Mouse (Mus musculus) lung, embryonic 16.5 days (tissue): ENCODE measurements around the gene Mad1l1. TPM values are rescaled to one million over a fixed set of nuclear protein-coding genes. Genes with fewer than 3 reads are reported as not detected.

Source experiments
- ATAC-seq: fragments of 200-750 bp; cut with Nextera tagmentation; 2 replicates; pipeline ENCODE4 v1.8.0; 2017; ENCODE audit warnings: low read depth, mild to moderate bottlenecking, moderate library complexity
- H3K27ac ChIP-seq: fragments of 300-500 bp; sonication (generic); 2 replicates; pipeline ENCODE4 v1.5.1; 2014; ENCODE audit warnings: mild to moderate bottlenecking, control low read depth, low read length
- H3K27me3 ChIP-seq: fragments of 300-500 bp; sonication (generic); 2 replicates; pipeline ENCODE4 v1.6.1; 2014; ENCODE audit warnings: low read depth, low read length, mixed read lengths; ENCODE audit not compliant: control insufficient read depth, insufficient read depth
- H3K36me3 ChIP-seq: fragments of 300-500 bp; sonication (generic); 2 replicates; pipeline ENCODE4 v1.6.1; 2014; ENCODE audit warnings: low read length; ENCODE audit not compliant: control insufficient read depth, insufficient read depth
- H3K4me1 ChIP-seq: fragments of 300-500 bp; sonication (generic); replicated peaks from 2 replicates; pipeline ENCODE4 v1.6.1; 2014; ENCODE audit warnings: low read length, mixed read lengths; ENCODE audit not compliant: control insufficient read depth, insufficient read depth
- H3K4me2 ChIP-seq: fragments of 300-500 bp; sonication (generic); 2 replicates; pipeline ENCODE4 v1.6.1; 2014; ENCODE audit warnings: low read depth, low read length, control low read depth
- H3K4me3 ChIP-seq: fragments of 300-500 bp; sonication (generic); 2 replicates; pipeline ENCODE4 v1.5.1; 2014; ENCODE audit warnings: mild to moderate bottlenecking, low read length, control low read depth
- H3K9ac ChIP-seq: fragments of 300-500 bp; sonication (generic); 2 replicates; pipeline ENCODE4 v1.6.1; 2014; ENCODE audit warnings: low read length, control low read depth
- H3K9me3 ChIP-seq: fragments of 300-500 bp; sonication (generic); 2 replicates; pipeline ENCODE4 v1.6.1; 2016; ENCODE audit warnings: low read length; ENCODE audit not compliant: control insufficient read depth
- WGBS: fragments of 180-500 bp; shearing (Covaris S2); extraction: QIAGEN DNeasy Blood & Tissue Kit; methylation state at CpG from one replicate; pipeline ENCODE4 v1.1.7; 2014; 5-methylcytosine and 5-hydroxymethylcytosine counted together
- polyA plus RNA-seq: library from polyadenylated mRNA; unstranded; fragments of >200 nt; fragmentation: Nextera tagmentation; extraction: Ambion mirVana; gene quantifications from 2 replicates; pipeline ENCODE4 v1.2.1, GENCODE M21; 2015

The Mad1l1 gene
- polyA plus RNA-seq, 1 experiment from 2014 or later, result 54.1 TPM

- Histone ChIP-seq H3K27me3 (no peaks in the 10 kb centered on the region), H3K27ac (no peak overlapping the region), H3K36me3 (no peaks in the 10 kb centered on the region), H3K4me1 (no peaks in the 10 kb centered on the region), H3K4me2 (no peak overlapping the region), H3K9ac (no peak overlapping the region), H3K4me3 (no peak overlapping the region), H3K9me3 (no peaks in the 10 kb centered on the region)
- ATAC-seq, result no peak
- WGBS, result 27% methylated on average over 2 of the region's 2 CpGs
Observed at GRCm38 (mm10) chr5:140217900-140218299, 103.5 kb downstream of the Mad1l1 start.

GRCm38 (mm10) chr5:140217083-140217482, 104.3 kb downstream of the Mad1l1 start:
- no peaks in the 10 kb centered on the region for H3K9me3 ChIP-seq
- no peaks in the 10 kb centered on the region for H3K27me3 ChIP-seq
- no peak for ATAC-seq
- no peaks in the 10 kb centered on the region for H3K36me3 ChIP-seq
- no peak overlapping the region for H3K27ac ChIP-seq
- no peaks in the 10 kb centered on the region for H3K4me1 ChIP-seq
- no peak overlapping the region for H3K9ac ChIP-seq
- no peak overlapping the region for H3K4me3 ChIP-seq
- 55% methylated on average over 3 of the region's 3 CpGs for WGBS
- H3K4me2 ChIP-seq, result no peak overlapping the region

DNA sequence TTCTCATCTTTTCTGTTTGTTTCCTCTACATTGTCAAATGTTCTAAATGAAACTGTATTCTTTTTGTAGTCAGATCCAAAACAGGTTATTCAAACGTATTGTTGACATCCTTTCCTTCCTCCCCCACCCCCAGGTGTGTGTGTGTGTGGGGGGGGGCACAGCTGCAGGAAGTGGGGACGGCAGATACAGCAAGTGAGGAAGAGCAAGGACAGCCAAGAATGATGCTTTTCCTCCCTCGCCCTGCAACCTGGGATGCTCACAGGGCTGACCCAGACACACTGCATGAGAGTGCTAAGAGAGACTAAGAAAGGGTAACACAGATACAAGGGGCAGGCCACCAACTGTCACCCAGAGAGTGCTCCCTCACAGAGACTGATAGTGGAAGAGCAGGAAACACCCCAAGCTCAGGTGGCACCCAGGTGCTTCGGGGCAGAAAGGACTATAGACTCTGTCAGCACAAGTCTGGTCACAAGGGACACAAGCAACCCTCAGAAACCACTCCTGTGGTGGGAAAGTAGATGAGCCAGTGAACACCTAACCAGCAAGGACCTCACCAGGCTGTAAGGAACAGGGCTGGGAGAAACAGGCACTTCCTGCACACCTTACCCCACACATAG, 105.8 kb downstream of the Mad1l1 start:
- 58% methylated on average over 4 of the region's 4 CpGs for WGBS

GRCm38 (mm10) chr5:140213001-140213400, 108.4 kb downstream of the Mad1l1 start:
- Histone ChIP-seq H3K36me3 (no peaks in the 10 kb centered on the region), H3K4me2 (no peak overlapping the region), H3K27me3 (no peaks in the 10 kb centered on the region), H3K27ac (no peak overlapping the region), H3K4me1 (peaks cover 10% of the 10 kb centered on the region), H3K9me3 (no peaks in the 10 kb centered on the region), H3K4me3 (no peak overlapping the region), H3K9ac (no peak overlapping the region)
- WGBS, result 79% methylated on average over 4 of the region's 4 CpGs
- no peak for ATAC-seq

More for the DNA sequence above, 105.8 kb downstream of the Mad1l1 start:
- Histone ChIP-seq H3K9ac (no peak overlapping the region), H3K4me3 (no peak overlapping the region), H3K36me3 (no peaks in the 10 kb centered on the region), H3K9me3 (no peaks in the 10 kb centered on the region), H3K27me3 (no peaks in the 10 kb centered on the region), H3K4me2 (no peak overlapping the region), H3K27ac (no peak overlapping the region), H3K4me1 (no peaks in the 10 kb centered on the region)
- ATAC-seq, result no peak

DNA sequence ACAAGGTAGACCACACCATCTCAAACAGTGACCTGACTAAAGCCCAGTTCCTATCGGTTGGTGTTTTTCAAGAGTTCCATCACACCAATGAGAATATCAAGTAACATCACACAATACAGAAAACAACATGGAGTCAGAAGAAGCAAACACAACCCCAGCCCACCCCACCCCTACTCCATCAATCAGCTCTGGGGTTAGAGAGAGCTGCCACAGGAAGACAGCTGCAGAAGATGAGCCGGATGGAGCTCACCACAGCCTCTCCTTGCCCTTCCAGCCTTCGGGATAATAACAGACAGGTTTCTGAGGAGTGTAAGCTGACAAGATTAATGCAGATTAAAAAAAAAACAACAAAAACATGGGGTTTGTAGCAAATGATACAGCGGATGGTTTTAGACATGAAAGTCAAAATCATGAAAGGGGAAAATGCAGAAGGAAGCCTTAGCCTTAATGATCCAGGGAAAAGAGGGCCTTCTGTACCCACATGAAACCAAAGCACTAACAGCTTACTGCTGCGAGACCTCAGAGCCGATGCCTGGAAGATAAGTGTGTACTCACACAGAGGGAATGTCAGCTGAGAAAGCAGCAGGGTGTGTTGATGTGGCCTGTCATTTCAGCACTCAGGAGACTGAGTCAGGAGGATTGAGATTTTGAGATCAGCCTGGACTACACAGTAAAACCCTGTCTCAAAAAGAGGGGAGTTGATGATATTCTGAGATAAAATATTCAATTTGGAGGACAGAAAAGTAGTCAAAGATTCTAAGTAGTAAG, 110.8 kb downstream of the Mad1l1 start:
- 64% methylated on average over 6 of the region's 6 CpGs for WGBS
- no peak overlapping the region for H3K27ac ChIP-seq
- H3K9ac ChIP-seq, result no peak overlapping the region
- ATAC-seq, result no peak
- H3K36me3 ChIP-seq, result no peaks in the 10 kb centered on the region
- no peak overlapping the region for H3K4me2 ChIP-seq
- H3K4me3 ChIP-seq, result no peak overlapping the region
- no peaks in the 10 kb centered on the region for H3K9me3 ChIP-seq
- peaks cover 12% of the 10 kb centered on the region for H3K4me1 ChIP-seq
- H3K27me3 ChIP-seq, result no peaks in the 10 kb centered on the region

DNA sequence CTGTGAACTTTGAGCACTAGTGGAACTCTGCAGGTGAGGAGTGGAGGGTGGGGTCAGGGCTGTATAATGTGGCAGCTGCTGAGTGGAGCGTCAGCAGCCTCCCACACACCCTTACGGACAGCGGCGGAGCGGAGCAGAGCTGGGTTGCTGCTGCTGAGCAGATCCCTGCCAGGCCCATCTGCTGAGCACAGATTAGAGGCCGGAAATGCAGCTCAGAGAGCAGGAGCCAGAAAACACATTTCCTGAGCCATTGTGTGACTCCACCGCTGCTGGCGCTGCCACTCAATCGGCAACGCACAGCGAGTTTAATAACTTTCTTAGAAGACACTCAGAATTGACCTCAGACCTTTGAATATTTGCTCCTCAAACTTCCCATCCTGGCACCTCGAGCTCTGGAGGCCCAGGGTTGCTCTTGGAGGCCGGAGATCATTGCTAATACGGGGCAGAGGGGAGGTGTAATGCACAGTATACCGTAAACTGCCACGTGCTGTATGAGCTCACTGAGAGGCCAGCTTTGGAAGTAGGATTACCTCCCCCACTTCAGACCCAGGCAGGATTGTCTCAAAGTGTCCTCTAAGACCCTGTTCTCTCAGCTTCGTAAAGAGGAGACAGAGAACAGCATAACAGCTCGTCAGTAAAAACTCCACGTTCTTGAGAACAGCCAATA, 112.5 kb downstream of the Mad1l1 start:
- 0 out of 2 replicates have a peak overlapping the region, but pooled peaks have one; percentile 9 for H3K9ac ChIP-seq

GRCm38 (mm10) chr5:140206726-140207703, 114.3 kb downstream of the Mad1l1 start:
- Histone ChIP-seq H3K9ac (no peak overlapping the region), H3K27ac (no peak overlapping the region), H3K4me3 (no peak overlapping the region), H3K4me2 (no peak overlapping the region), H3K36me3 (no peaks in the 10 kb centered on the region), H3K27me3 (no peaks in the 10 kb centered on the region), H3K4me1 (peaks cover 12% of the 10 kb centered on the region), H3K9me3 (no peaks in the 10 kb centered on the region)
- WGBS, result 71% methylated on average over 19 of the region's 19 CpGs
- ATAC-seq, result 0 out of 2 replicates have a peak, but pooled peaks have one; percentile 37

More for the DNA sequence above, 112.5 kb downstream of the Mad1l1 start:
- ATAC-seq, result peak; percentile 91
- Histone ChIP-seq H3K4me3 (no peak overlapping the region), H3K4me2 (peak overlapping the region; percentile 31; the same call in 1 of the 2 replicates), H3K36me3 (no peaks in the 10 kb centered on the region), H3K27me3 (no peaks in the 10 kb centered on the region), H3K27ac (peak overlapping the region; percentile 75), H3K9me3 (no peaks in the 10 kb centered on the region), H3K4me1 (peaks cover 12% of the 10 kb centered on the region)
- 16% methylated on average over 19 of the region's 19 CpGs for WGBS

DNA sequence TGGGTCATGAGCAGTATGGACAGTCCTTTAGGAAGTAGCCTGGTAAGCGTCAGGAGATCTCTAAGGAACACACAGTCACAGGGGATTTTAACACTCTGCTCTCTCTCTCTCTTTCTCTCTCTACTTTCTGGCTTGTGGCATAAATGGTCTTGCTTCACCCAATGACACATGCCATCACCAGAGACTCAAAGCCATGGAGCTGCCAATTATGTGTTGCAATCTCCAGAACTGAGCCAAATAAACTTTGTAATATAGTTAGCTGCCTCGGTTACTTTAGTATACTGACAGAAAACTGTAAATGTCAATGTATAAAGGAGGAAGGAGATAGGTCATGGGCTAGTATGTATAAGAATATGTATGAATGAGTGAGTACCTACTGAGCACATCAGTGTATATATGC, 115.4 kb downstream of the Mad1l1 start:
- 64% methylated on average over 2 of the region's 2 CpGs for WGBS
- no peak overlapping the region for H3K4me3 ChIP-seq
- no peak for ATAC-seq
- peaks cover 12% of the 10 kb centered on the region for H3K4me1 ChIP-seq
- H3K4me2 ChIP-seq, result no peak overlapping the region
- H3K36me3 ChIP-seq, result no peaks in the 10 kb centered on the region
- H3K27me3 ChIP-seq, result no peaks in the 10 kb centered on the region
- no peak overlapping the region for H3K9ac ChIP-seq
- H3K27ac ChIP-seq, result no peak overlapping the region
- H3K9me3 ChIP-seq, result no peaks in the 10 kb centered on the region
